Mouse (Mus musculus): ENCODE results near the gene Nfasc. TPM values are rescaled to one million over a fixed set of nuclear protein-coding genes. Genes with fewer than 3 reads are reported as not detected.

The Nfasc gene
- polyA plus RNA-seq, 1 experiment from 2014 or later = 31.9 TPM

GRCm38 (mm10) chr1:132595741-132596140 is 145.9 kb downstream of the Nfasc start:
- WGBS = 64% methylated on average over 6 of the region's 6 CpGs
- Histone ChIP-seq H3K36me3 (replicated peaks) (peaks cover 17% of the 10 kb centered on the region; the same call in 1 of the 2 replicates), H3K9me3 (no peaks in the 10 kb centered on the region)

DNA sequence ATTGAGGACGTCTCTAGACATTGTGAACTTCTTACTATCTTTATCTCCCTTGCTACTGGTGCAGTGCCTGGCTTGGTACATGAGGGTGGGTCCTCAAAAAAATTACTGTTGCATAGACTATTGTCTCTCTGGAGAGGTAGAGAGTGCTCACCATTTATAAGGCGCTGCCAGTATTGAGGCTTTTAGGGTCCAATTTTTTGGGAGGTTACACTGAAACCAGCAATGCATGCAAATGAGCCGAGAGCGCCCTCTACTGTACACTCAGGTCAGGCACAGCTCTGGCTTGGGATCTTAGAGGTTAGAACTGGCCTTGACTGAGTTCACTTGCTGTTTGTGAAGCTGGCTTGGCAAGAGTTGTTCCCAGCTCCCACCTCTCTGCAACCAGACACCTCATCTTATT is 147.0 kb downstream of the Nfasc start:
- peaks cover 15% of the 10 kb centered on the region for H3K4me1 ChIP-seq
- no peaks in the 10 kb centered on the region for H3K27me3 ChIP-seq
- 9% methylated on average over 4 of the region's 4 CpGs for WGBS
- H3K9me3 ChIP-seq = no peaks in the 10 kb centered on the region
- H3K4me2 ChIP-seq = no peak overlapping the region
- no peak overlapping the region for H3K9ac ChIP-seq
- no peak overlapping the region for H3K4me3 ChIP-seq (replicated peaks)
- ATAC-seq (ENCODE audit: low FRiP score) = peak; percentile 74
- peaks cover 12% of the 10 kb centered on the region; the same call in 1 of the 2 replicates for H3K36me3 ChIP-seq (replicated peaks)
- no peak overlapping the region for H3K27ac ChIP-seq

More at GRCm38 (mm10) chr1:132595741-132596140, 145.9 kb downstream of the Nfasc start:
- Histone ChIP-seq H3K4me3 (replicated peaks) (no peak overlapping the region), H3K9ac (no peak overlapping the region), H3K27me3 (no peaks in the 10 kb centered on the region), H3K4me2 (no peak overlapping the region), H3K4me1 (peaks cover 15% of the 10 kb centered on the region), H3K27ac (no peak overlapping the region)
- no peak for ATAC-seq (ENCODE audit: low FRiP score)

- H3K27ac ChIP-seq = no peak overlapping the region
- WGBS = 82% methylated on average over 5 of the region's 5 CpGs
Measured at GRCm38 (mm10) chr1:132592145-132592544, 149.5 kb downstream of the Nfasc start.

GRCm38 (mm10) chr1:132591399-132591930 is 150.1 kb downstream of the Nfasc start:
- Histone ChIP-seq H3K36me3 (replicated peaks) (no peaks in the 10 kb centered on the region), H3K4me1 (peaks cover 32% of the 10 kb centered on the region), H3K4me3 (replicated peaks) (no peak overlapping the region), H3K9me3 (no peaks in the 10 kb centered on the region), H3K9ac (no peak overlapping the region), H3K27ac (no peak overlapping the region), H3K27me3 (no peaks in the 10 kb centered on the region), H3K4me2 (no peak overlapping the region)
- ATAC-seq (ENCODE audit: low FRiP score) = no peak
- 79% methylated on average over 11 of the region's 11 CpGs for WGBS

More at GRCm38 (mm10) chr1:132592145-132592544, 149.5 kb downstream of the Nfasc start:
- H3K9ac ChIP-seq = no peak overlapping the region
- no peak for ATAC-seq (ENCODE audit: low FRiP score)
- peaks cover 25% of the 10 kb centered on the region for H3K4me1 ChIP-seq
- H3K27me3 ChIP-seq = no peaks in the 10 kb centered on the region
- no peak overlapping the region for H3K4me3 ChIP-seq (replicated peaks)
- H3K4me2 ChIP-seq = no peak overlapping the region
- H3K36me3 ChIP-seq (replicated peaks) = no peaks in the 10 kb centered on the region
- no peaks in the 10 kb centered on the region for H3K9me3 ChIP-seq

DNA sequence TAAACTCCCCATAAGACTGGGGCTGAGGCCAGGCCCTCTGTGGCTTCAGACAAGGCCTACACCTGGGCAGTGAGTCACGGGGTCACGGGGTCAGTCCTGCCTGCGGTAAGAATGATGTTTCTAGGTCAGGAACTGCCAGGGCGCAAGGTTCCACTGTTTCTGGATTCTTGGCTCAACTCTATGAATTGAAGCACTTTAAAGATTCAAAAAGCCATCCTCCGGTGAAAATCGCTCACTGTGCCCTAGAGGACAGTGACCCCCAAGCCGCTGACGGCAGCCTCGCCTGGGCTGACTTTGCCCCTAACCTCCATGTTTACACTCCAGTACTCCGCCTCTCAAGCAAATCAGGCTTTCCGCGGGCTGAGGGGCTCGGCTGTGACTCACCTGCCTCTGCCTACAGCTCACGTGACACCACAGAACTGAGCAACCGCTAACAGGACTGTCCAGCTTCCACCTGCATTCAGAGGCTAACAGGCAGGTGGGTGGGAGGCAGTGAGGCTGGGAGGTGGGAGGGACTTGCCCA is 154.9 kb downstream of the Nfasc start:
- H3K4me2 ChIP-seq = no peak overlapping the region
- H3K9ac ChIP-seq = no peak overlapping the region
- WGBS = 54% methylated on average over 15 of the region's 15 CpGs
- H3K36me3 ChIP-seq (replicated peaks) = no peaks in the 10 kb centered on the region; the same call in 1 of the 2 replicates
- no peak for ATAC-seq (ENCODE audit: low FRiP score)
- H3K27me3 ChIP-seq = no peaks in the 10 kb centered on the region
- no peaks in the 10 kb centered on the region for H3K9me3 ChIP-seq
- H3K4me3 ChIP-seq (replicated peaks) = no peak overlapping the region
- H3K4me1 ChIP-seq = peaks cover 64% of the 10 kb centered on the region
- no peak overlapping the region for H3K27ac ChIP-seq

DNA sequence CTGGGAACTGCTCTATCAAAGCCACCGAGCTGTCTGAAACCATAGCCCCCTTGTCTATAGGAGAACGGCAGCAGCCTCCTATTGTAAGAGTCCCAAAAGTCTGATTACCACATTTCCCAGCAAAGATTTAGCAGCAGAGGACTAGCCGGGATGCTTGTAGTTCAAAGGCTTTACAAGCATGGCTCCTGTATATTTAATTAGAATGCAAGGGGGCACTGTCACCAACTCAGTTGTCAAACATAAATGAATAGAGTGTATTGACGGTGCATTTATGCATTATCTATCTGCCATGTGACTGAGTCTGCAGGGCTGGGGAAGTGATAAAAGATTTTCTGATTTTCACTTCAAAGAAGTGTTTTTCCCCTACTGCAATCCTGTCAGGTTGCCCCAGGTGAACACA is 156.2 kb downstream of the Nfasc start:
- no peak for ATAC-seq (ENCODE audit: low FRiP score)

GRCm38 (mm10) chr1:132582998-132583604 is 158.5 kb downstream of the Nfasc start:
- Histone ChIP-seq H3K9me3 (no peaks in the 10 kb centered on the region), H3K27ac (peak overlapping the region; percentile 89), H3K4me3 (replicated peaks) (no peak overlapping the region), H3K27me3 (no peaks in the 10 kb centered on the region), H3K36me3 (replicated peaks) (no peaks in the 10 kb centered on the region; the same call in 1 of the 2 replicates), H3K9ac (peak overlapping the region; percentile 38; the same call in 1 of the 2 replicates), H3K4me2 (peak overlapping the region; percentile 25; the same call in 1 of the 2 replicates), H3K4me1 (peaks cover 91% of the 10 kb centered on the region)
- 81% methylated on average over 18 of the region's 18 CpGs for WGBS
- no peak for ATAC-seq (ENCODE audit: low FRiP score)

More for the DNA sequence above, 156.2 kb downstream of the Nfasc start:
- no peak overlapping the region for H3K4me3 ChIP-seq (replicated peaks)
- no peaks in the 10 kb centered on the region; the same call in 1 of the 2 replicates for H3K36me3 ChIP-seq (replicated peaks)
- peaks cover 78% of the 10 kb centered on the region for H3K4me1 ChIP-seq
- H3K9ac ChIP-seq = peak overlapping the region; percentile 25; the same call in 1 of the 2 replicates
- H3K9me3 ChIP-seq = no peaks in the 10 kb centered on the region
- H3K4me2 ChIP-seq = no peak overlapping the region
- peak overlapping the region; percentile 78 for H3K27ac ChIP-seq
- H3K27me3 ChIP-seq = no peaks in the 10 kb centered on the region
- 13% methylated on average over 4 of the region's 4 CpGs for WGBS

DNA sequence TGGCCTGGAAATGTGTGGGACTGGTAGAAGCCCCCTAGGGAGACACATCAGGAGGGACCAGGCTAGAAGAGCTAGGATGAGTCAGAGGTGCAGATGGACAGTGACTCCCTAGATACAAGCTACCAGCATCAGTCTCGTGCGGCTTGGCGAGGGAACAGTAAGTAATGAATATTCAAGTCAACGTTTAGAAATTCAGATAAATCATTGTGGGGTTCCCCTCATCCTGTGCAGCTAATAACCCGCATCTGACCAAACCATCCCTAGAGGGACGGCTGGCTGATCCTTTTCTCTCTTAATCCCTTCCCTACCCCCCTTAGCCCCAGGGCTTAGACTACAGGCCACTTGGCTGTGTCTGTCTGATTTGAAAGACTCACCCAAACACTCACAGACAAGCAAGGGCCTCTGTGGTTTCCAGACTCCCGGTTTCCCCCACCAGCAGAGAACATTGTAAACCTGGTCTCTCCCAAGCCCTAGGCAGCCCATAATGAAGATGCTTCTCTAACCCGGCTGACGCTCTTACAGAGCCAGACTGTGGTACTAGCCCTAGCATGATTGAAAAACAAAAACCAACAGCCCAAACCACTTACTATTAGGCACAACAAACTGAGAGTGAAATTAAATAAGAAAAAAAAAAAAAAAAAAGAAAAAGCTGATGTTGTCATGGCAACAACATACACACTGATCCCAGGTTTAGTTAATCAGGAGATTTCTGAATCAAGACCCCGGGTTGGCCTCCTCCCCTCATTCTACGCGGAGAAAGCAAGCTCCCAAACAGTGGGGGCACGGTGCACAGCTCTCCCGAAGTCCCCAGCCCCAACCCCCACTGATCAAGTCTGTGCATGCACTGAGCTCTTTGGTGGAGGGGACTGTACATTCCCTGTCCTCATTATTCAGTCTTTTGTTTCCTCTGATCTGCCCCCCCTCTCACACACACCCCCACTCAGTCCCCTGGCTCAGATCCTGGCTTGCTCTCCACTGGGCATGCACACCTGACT is 159.5 kb downstream of the Nfasc start:
- Histone ChIP-seq H3K27ac (peak overlapping the region; percentile 89), H3K9ac (peak overlapping the region; percentile 38; the same call in 1 of the 2 replicates), H3K9me3 (no peaks in the 10 kb centered on the region), H3K4me1 (peaks cover 81% of the 10 kb centered on the region), H3K27me3 (no peaks in the 10 kb centered on the region), H3K4me2 (peak overlapping the region; percentile 25; the same call in 1 of the 2 replicates), H3K4me3 (replicated peaks) (no peak overlapping the region), H3K36me3 (replicated peaks) (no peaks in the 10 kb centered on the region; the same call in 1 of the 2 replicates)
- 5% methylated on average over 14 of the region's 14 CpGs for WGBS
- peak; percentile 76 for ATAC-seq (ENCODE audit: low FRiP score)

DNA sequence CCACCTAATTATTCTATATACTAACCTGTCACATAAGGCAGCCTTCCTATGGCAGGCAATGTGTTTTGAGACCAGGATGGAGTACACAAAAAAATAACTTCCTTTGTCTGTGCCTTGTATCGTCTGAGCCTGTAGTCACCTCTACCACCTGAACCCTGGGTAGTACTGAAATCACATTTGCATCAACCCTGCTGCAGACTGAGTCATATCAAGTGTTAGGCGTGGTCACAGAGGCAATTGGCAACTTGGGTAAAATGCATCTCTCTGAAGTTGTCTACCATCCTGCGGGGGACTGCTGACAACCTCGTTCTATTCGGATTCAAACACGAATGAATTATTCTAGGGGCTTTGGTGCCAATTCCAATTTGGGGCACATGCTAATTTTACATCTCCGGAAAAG is 161.5 kb downstream of the Nfasc start:
- no peak overlapping the region for H3K9ac ChIP-seq
- H3K27me3 ChIP-seq = no peaks in the 10 kb centered on the region
- H3K4me1 ChIP-seq = peaks cover 60% of the 10 kb centered on the region
- H3K9me3 ChIP-seq = no peaks in the 10 kb centered on the region
- 0 out of 2 replicates have a peak overlapping the region, but pooled peaks have one; percentile 36 for H3K27ac ChIP-seq
- no peak overlapping the region for H3K4me2 ChIP-seq
- WGBS = 92% methylated on average over 7 of the region's 7 CpGs
- ATAC-seq (ENCODE audit: low FRiP score) = no peak
- no peak overlapping the region for H3K4me3 ChIP-seq (replicated peaks)
- H3K36me3 ChIP-seq (replicated peaks) = no peaks in the 10 kb centered on the region; the same call in 1 of the 2 replicates

DNA sequence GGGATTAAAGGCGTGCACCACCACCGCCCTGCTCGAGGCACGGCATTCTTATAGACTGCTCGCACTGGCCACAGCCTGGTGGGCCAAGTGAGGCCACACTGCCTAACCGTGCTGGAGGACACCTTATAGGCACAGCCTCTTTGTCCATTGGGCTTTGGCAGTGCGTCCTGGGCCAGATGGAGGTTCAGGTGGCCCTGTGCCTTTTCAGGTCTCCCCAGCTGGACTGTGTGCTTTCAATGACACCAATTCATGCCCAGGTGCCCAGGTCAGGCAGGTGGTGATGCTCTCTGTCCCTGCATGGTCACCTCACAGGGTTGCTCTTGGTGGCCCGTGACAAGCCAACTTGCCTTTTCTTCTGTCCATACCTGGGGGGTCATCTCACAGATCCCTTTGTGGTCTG is 164.8 kb downstream of the Nfasc start:
- Histone ChIP-seq H3K9ac (no peak overlapping the region), H3K9me3 (no peaks in the 10 kb centered on the region), H3K36me3 (replicated peaks) (no peaks in the 10 kb centered on the region), H3K4me2 (no peak overlapping the region), H3K27me3 (no peaks in the 10 kb centered on the region), H3K4me1 (peaks cover 28% of the 10 kb centered on the region), H3K27ac (no peak overlapping the region), H3K4me3 (replicated peaks) (no peak overlapping the region)
- WGBS = 93% methylated on average over 8 of the region's 8 CpGs
- no peak for ATAC-seq (ENCODE audit: low FRiP score)

- ATAC-seq (ENCODE audit: low FRiP score) = no peak
- Histone ChIP-seq H3K4me2 (no peak overlapping the region), H3K4me1 (peaks cover 5% of the 10 kb centered on the region; the same call in 1 of the 2 replicates), H3K36me3 (replicated peaks) (no peaks in the 10 kb centered on the region), H3K9ac (no peak overlapping the region), H3K27ac (no peak overlapping the region), H3K27me3 (0 out of 2 replicates have a peak, but pooled peaks cover 4% of the 10 kb centered on the region), H3K9me3 (no peaks in the 10 kb centered on the region), H3K4me3 (replicated peaks) (no peak overlapping the region)
- 94% methylated on average over 7 of the region's 7 CpGs for WGBS
Measured at GRCm38 (mm10) chr1:132572851-132573250, 168.7 kb downstream of the Nfasc start.

Measured in forebrain, embryonic 12.5 days (tissue).